Mouse (Mus musculus): Measurements from ENCODE around the gene Car11. TPM values are rescaled to one million over a fixed set of nuclear protein-coding genes. Genes with fewer than 3 reads are reported as not detected.
"Not testable (repeated sequence)": the region's sequence is repeated elsewhere in the genome, so short reads cannot be mapped to it uniquely, and the experiment has no call there.

Gene Car11
- total RNA-seq (2022), result 10 to 100 TPM; 11.5 to 28.2 (median 18.9) TPM

DNA sequence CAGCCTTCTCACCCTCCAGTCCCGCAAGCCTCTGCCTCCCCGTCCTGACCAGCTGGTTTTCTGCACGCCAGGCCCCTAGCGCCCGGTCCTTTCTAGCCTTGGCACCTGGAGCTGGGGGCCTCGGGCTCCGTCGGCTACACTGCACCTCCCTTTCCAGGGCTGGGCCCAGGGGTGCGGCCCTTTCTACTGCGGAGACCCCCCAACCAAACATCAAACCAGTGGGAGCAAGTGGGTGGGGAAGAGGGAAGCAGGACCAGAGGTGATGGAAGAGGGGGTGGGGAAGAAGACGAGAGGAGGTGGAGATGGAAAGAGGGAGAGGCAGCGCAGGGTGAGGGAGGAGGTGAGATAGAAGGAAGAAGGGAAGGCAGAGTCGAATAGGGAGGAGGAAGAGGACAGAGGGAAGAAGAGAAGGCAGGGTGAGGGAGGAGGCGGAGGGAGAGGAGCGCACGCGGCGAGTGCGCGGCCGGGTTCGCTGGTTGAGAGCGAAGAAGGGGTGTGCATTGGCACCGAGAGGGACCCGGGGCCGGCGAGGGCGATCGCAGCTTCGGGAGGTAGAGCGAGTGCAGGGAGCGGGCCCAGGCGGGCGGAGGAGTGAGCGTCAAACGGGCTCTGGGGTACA is at the start of gene Car11:
Car11 (plus strand) TSS at position 321 of the 619 bp plus-strand sequence.
- DNase-seq, result no peak

GRCm38 (mm10) chr7:45650484-45650883 is 49.2 kb upstream of the Car11 start:
- not testable (repeated sequence) for DNase-seq

GRCm38 (mm10) chr7:45654424-45655047 is 45.1 kb upstream of the Car11 start:
- no peak for DNase-seq

GRCm38 (mm10) chr7:45660746-45661478 is 38.7 kb upstream of the Car11 start:
- DNase-seq, result no peak

GRCm38 (mm10) chr7:45661702-45662101 is 37.9 kb upstream of the Car11 start:
- DNase-seq, result not testable (repeated sequence)

GRCm38 (mm10) chr7:45665303-45666138 is 34.1 kb upstream of the Car11 start:
- DNase-seq, result no peak

DNA sequence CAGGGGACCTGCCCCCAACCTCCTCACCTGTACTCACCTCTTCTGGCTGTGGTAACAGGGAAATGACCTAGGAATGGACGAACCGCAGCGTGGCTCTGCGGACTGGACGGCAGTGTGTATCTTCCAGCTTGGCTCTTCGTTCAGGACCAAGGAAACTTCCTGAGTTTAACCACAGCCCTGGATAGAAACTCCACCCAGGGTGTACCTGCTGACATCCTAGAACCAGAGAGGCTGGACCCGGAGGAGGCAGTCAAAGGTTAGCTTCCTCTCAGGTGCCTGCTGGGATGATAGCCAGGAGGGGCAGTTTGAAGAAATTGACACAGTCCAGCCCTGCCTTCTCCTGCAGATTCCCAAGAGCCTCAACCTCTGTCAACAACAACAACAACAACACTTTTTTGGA is 33.5 kb upstream of the Car11 start, which contains the start of gene Fut2:
Fut2 (minus strand) TSS at position 234 of the 400 bp plus-strand sequence.
- DNase-seq, result no peak

- DNase-seq, result no peak
Observed at GRCm38 (mm10) chr7:45667761-45668160, 31.9 kb upstream of the Car11 start.

DNA sequence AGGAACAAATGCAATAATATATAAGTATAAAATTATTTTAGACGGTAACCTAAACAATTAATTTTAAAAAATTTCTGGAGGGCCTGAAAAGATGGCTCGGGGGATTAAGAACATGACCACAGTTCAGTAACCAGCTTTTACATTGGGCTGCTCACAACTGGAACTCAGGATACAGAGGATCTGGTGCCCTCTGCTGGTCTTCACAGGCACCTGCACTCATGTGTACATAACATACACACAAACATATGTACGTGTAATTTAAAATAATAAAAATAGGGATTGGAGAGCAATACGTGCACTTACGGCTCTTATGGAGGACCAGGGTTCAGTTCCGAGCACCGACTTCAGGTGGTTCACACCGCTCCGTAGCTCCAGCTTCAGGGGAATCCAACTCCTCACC is 30.7 kb upstream of the Car11 start:
- no peak for DNase-seq

DNA sequence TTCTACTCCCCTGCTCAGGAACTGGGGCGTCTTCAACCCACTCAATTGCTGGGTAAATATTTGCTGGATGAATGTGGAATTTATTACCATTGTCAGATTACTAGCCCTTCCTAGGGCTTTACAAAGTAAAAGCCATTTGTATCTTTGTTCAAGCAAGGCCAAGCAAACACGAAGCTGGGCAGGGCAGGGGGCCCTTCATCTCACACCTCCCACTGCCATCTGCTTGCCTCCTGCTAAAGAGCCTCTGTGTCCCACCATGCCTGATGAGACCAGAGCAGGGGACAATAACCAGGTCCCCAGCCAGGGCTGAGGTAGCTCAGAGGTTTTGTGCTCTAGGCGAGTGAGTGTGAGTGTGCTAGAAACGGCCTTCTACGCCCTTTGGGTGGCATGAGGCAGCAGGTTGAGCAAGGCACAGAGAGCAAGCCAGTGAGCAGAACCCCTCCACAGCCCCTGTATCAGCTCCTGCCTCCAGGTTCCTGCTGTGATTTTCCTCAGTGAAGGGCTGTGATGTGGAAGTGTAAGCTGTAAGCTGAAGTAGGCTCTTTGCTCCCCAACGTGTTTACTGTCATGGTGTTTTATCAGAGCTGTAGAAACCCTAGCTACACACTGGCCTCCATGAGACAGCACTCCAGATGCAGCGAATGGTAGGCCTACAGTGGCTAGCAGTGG is 21.9 kb upstream of the Car11 start:
- no peak for DNase-seq

DNA sequence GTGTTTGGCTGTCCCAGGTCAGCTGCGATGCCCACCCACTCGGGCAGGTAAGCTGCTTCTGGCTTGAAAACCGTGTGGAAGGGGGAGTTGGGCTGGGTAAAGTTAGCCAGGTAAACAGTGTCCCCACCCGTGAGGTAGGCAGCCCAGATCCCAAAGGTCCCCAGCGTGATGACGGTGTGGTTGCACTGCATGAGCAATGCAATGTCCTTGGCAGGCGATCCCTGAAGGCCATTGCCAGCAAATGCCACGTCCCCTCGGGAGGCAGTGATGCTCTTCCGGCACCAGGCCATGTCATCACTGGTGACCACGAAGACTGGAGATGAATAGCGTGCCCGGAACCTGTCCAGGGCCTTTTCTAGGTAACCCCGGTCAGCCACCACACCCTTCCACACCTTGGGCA is 21.1 kb upstream of the Car11 start:
- no peak for DNase-seq

DNA sequence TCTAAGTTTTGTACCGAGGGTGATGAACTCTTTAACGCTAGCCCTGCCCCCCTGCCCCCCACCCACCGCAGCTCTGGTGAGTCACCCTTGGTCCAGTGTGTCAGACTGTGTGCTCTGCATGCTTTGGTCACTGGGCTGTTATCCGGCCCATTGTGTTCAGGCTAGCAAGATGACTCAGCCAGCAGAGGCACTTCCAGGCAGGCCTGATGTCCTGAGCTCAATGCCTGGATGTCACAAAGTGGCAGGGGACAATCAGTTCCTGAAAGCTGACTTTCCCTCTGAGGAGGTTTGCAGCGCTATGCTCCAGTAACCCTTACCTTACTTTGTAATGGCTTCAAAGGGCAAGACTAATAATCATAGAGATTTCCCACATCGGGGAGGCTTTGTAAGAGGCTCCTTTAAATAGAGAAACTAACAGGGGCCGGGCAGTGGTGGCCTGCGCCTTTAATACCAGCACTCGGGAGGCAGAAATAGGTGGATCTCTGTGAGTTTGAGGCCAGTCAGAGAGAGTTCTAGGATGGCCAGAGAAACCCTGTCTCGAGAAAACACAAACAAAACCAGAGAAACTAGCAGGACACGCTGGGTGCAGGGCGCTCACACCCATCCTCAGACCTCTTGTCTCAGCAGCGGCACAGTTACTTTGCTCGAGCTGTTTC is 19.5 kb upstream of the Car11 start:
- peak; percentile 71 for DNase-seq

DNA sequence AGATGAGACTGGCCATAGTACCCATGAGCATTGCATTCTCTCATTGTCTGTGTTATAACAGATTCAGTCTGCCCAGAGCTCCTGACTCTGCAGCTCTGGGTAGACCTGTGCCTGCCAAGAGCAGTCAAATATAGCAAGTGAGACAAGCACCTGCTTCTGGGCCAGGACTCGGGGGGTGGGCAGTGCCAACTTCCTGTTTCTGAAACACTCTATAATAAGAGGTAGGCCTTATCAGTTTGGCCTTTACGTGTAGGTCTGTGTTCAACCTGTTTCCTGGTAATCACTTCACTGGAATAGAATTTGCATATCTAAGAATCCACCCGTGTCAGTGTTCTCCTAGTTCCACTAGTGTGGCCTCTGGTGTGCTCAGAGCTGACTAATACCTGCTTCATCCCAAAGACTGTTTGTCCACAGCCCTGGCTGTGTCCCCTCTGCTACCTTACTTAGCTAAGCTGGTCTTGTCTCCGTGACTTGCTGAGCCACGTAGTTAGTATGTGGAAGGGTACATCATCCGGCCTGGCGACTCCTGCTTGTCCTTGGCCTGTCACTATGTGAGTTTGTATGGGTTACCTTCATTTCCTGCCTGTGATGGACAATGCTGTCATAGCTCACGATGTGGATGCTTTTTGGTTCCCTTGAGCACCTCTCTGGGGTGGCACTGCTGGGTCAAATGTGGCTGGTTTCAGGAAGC is 18.5 kb upstream of the Car11 start:
- DNase-seq, result no peak

GRCm38 (mm10) chr7:45682144-45683126 is 17.2 kb upstream of the Car11 start:
- DNase-seq, result peak; percentile 75

GRCm38 (mm10) chr7:45683396-45684050 is 16.1 kb upstream of the Car11 start, which contains the start of gene Ntn5:
Gene Ntn5 (plus strand): TSS chr7:45684022.
- no peak for DNase-seq

- no peak for DNase-seq
Observed at GRCm38 (mm10) chr7:45685811-45686210, 13.8 kb upstream of the Car11 start.

DNA sequence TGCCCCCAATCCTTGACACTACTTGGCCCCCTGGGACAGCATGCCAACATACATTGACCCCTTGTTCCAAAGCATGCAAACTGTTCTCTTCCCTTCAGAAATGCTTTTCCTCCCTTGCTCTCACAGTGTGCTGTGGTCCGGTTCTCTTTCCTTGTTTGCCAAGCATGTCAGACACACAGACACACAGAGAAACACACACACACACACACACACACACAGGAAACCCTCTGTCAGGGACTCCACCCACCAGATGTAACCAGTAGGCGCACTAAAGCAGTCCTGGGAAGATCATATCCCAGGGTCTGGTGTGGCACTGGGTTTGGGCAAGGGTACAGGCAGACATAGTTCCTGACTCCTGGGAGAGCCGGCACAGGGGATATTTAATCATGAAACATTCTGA is 12.8 kb upstream of the Car11 start:
- DNase-seq, result no peak

GRCm38 (mm10) chr7:45689099-45689498 is 10.5 kb upstream of the Car11 start:
- DNase-seq, result no peak

- no peak for DNase-seq
Observed at GRCm38 (mm10) chr7:45689800-45690199, 9.8 kb upstream of the Car11 start.

Measured in adrenal gland, adult 8-10 months (tissue).